Mouse (Mus musculus) kidney, embryonic 15.5 days (tissue): ENCODE data around the gene Gtpbp1. TPM values are rescaled to one million over a fixed set of nuclear protein-coding genes. Genes with fewer than 3 reads are reported as not detected.

ENCODE experiments used
- ATAC-seq: fragments of 200-750 bp; cut with Nextera tagmentation; replicated peaks from 2 replicates; pipeline ENCODE4 v1.8.0; 2017; ENCODE audit warnings: moderate TSS enrichment; ENCODE audit not compliant: low FRiP score
- H3K27ac ChIP-seq: fragments of 300-500 bp; sonication (generic); 2 replicates; pipeline ENCODE4 v1.5.1; 2015; ENCODE audit warnings: mild to moderate bottlenecking, inconsistent platforms
- H3K27me3 ChIP-seq: fragments of 300-500 bp; sonication (generic); 2 replicates; pipeline ENCODE4 v1.6.1; 2015; ENCODE audit warnings: inconsistent platforms
- H3K36me3 ChIP-seq: fragments of 300-500 bp; sonication (generic); 2 replicates; pipeline ENCODE4 v1.6.1; 2015; ENCODE audit warnings: inconsistent platforms
- H3K4me1 ChIP-seq: fragments of 300-500 bp; sonication (generic); 2 replicates; pipeline ENCODE4 v1.6.1; 2015; ENCODE audit warnings: inconsistent platforms
- H3K4me2 ChIP-seq: fragments of 300-500 bp; sonication (generic); 2 replicates; pipeline ENCODE4 v1.6.1; 2015; ENCODE audit warnings: moderate library complexity, mild to moderate bottlenecking, inconsistent platforms
- H3K4me3 ChIP-seq: fragments of 300-500 bp; sonication (generic); replicated peaks from 2 replicates; pipeline ENCODE4 v1.5.1; 2015; ENCODE audit warnings: mild to moderate bottlenecking, inconsistent platforms
- H3K9ac ChIP-seq: fragments of 300-500 bp; sonication (generic); 2 replicates; pipeline ENCODE4 v1.6.1; 2015; ENCODE audit warnings: mild to moderate bottlenecking, inconsistent platforms
- H3K9me3 ChIP-seq: fragments of 300-500 bp; sonication (generic); replicated peaks from 2 replicates; pipeline ENCODE4 v1.6.1; 2016; ENCODE audit warnings: inconsistent platforms
- WGBS: fragments of 180-500 bp; shearing (Covaris S2); methylation state at CpG from one replicate; pipeline ENCODE4 v1.1.7; 2015; ENCODE audit warnings: mixed read lengths; 5-methylcytosine and 5-hydroxymethylcytosine counted together
- polyA plus RNA-seq: library from polyadenylated mRNA; unstranded; fragments of >200 nt; fragmentation: Nextera tagmentation; extraction: Ambion mirVana; gene quantifications from 2 replicates; pipeline ENCODE4 v1.2.1, GENCODE M21; 2015

Gene Gtpbp1
- polyA plus RNA-seq, 1 experiment from 2014 or later = 36.5 TPM

DNA sequence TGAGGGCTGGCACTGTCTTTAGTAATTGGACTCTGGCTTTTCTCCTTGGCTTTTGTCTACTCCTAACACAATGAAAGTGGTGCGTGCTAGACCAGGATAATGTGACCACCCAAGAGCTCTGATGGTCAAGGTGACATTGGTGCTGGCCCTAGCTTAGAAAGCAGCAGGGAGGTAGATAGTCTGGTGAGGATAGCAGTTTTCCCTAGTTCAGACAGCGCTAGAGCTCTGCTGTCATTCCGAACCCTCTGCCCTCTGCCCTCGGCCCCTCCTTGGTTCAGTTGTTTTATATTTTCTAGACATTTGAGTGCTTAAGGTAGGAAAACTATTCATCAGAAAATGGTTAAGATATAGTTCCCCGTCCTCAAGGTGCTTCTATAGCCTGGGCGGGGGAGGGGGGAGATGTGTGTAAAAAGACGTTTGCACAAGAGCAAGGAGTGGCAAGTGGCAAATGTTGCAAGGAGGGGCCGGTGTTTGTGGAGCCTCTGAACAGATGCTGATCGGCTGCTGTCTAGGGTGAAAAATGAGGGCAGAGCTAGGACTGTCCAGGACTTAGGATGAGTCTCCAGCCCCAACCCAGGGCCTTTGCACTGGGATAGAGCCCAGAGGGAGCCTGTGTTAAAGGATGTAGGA is 7.0 kb downstream of the Gtpbp1 start:
- Histone ChIP-seq H3K4me2 (no peak overlapping the region), H3K4me1 (peaks cover 28% of the 10 kb centered on the region), H3K27ac (no peak overlapping the region), H3K9ac (no peak overlapping the region), H3K27me3 (no peaks in the 10 kb centered on the region), H3K4me3 (no peak overlapping the region), H3K36me3 (peaks cover 20% of the 10 kb centered on the region; the same call in 1 of the 2 replicates), H3K9me3 (no peaks in the 10 kb centered on the region)
- 0 out of 2 replicates have a peak, but pooled peaks have one; percentile 18 for ATAC-seq
- WGBS = 53% methylated on average over 9 of the region's 9 CpGs

DNA sequence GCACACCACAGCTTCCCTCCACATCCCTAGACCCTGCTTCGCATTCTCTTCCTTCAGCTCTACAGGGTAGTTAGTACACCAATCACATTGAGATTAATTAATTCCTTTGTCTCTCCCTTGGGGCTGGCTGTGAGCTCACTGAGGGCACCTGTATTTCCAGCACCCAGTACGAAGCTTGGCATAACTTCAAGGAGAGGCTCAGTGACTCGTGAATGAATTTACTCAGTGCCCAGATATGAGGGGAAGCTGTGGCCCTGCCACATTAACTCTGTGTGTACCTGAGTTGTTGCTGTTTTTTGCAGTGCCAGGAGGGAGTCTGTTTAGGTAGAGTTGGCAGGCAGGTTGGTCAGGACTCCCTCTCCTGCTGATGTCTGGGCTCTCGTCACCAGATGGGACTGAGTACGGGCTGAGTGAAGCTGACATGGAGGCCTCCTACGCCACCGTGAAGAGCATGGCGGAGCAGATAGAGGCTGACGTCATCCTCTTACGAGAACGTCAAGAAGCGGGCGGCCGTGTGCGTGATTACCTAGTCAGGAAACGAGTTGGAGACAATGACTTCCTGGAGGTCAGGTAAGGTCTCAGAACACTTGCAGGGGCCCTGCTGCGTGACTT is 16.1 kb downstream of the Gtpbp1 start:
- WGBS = 78% methylated on average over 17 of the region's 17 CpGs
- H3K27ac ChIP-seq = no peak overlapping the region
- H3K4me3 ChIP-seq = no peak overlapping the region
- H3K9ac ChIP-seq = no peak overlapping the region
- H3K27me3 ChIP-seq = no peaks in the 10 kb centered on the region
- H3K4me1 ChIP-seq = no peaks in the 10 kb centered on the region
- H3K4me2 ChIP-seq = no peak overlapping the region
- no peaks in the 10 kb centered on the region for H3K9me3 ChIP-seq
- H3K36me3 ChIP-seq = peaks cover 49% of the 10 kb centered on the region
- ATAC-seq = no peak

DNA sequence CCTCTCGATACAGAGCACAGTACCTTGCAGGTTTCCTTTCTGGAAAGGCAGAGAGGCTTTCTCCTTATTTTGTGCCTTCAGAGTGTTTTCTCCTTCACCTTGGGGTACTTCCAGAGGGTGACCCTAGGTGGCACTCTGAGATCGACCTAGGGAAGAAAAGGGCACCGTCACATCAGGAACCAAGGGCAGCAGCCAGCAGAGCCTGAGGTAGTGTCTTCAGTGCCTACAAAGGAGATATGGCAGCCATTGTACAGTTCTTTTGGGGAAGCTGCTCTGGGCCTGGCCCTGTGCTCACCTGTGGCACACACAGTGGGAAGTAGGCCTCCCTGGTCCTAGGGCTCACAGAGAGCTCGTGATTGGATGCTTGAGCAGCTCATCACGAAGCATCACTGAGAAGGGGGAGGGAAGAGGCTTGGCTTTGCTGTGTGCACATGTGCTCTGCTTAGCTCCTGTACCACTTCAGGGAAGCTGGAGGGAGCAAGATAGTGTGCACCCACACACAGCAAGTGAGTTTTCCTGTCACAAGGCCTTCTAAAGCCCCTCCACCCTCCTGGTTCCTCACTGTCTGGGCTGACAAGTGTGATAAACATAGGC is 17.7 kb downstream of the Gtpbp1 start:
- H3K27ac ChIP-seq = no peak overlapping the region
- H3K36me3 ChIP-seq = peaks cover 66% of the 10 kb centered on the region
- H3K4me1 ChIP-seq = no peaks in the 10 kb centered on the region
- H3K4me3 ChIP-seq = no peak overlapping the region
- ATAC-seq = no peak
- H3K4me2 ChIP-seq = no peak overlapping the region
- no peaks in the 10 kb centered on the region for H3K9me3 ChIP-seq
- no peak overlapping the region for H3K9ac ChIP-seq
- H3K27me3 ChIP-seq = no peaks in the 10 kb centered on the region
- WGBS = 93% methylated on average over 5 of the region's 5 CpGs

DNA sequence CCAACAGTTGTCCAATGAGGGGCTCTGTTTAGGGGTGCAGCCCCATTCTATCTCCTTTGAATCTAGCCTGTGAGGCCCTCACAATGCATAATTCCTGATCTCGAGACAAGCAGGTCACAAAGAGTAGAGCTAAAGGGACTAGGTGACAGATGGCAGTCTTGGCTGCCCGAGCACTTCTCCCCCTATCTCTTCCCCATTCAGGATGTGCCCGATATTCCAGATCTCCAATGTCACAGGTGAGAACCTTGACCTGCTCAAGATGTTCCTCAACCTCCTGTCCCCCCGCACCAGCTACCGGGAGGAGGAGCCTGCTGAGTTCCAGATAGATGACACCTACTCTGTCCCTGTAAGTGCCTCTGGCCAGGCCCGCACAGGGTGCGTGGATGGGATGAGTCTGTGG is 25.0 kb downstream of the Gtpbp1 start:
- Histone ChIP-seq H3K27me3 (no peaks in the 10 kb centered on the region), H3K27ac (no peak overlapping the region), H3K4me1 (no peaks in the 10 kb centered on the region), H3K9ac (no peak overlapping the region), H3K9me3 (no peaks in the 10 kb centered on the region), H3K4me2 (no peak overlapping the region), H3K4me3 (no peak overlapping the region), H3K36me3 (peaks cover 98% of the 10 kb centered on the region)
- 92% methylated on average over 7 of the region's 7 CpGs for WGBS
- ATAC-seq = no peak

DNA sequence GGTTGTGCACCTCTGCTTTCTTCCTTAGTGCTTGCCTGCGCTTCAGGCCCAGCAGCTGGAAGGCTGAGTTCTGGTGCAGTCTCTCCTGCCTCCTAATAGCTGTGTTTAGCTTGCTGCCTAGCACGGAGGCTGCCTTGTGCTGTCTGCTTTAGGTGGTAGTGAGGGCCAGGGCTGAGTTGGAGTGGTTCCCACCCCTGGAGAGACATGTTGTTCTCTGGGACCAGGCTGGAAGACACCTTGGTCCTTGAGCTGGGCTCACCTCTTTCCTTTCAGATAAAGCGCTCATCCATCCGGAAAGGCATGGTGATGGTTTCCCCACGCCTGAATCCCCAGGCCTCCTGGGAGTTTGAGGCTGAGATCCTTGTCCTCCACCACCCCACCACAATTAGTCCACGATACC is 26.1 kb downstream of the Gtpbp1 start:
- Histone ChIP-seq H3K9ac (no peak overlapping the region), H3K27ac (no peak overlapping the region), H3K4me2 (no peak overlapping the region), H3K27me3 (no peaks in the 10 kb centered on the region), H3K4me3 (no peak overlapping the region), H3K9me3 (no peaks in the 10 kb centered on the region), H3K36me3 (peaks cover 96% of the 10 kb centered on the region), H3K4me1 (no peaks in the 10 kb centered on the region)
- 89% methylated on average over 6 of the region's 6 CpGs for WGBS
- ATAC-seq = no peak

DNA sequence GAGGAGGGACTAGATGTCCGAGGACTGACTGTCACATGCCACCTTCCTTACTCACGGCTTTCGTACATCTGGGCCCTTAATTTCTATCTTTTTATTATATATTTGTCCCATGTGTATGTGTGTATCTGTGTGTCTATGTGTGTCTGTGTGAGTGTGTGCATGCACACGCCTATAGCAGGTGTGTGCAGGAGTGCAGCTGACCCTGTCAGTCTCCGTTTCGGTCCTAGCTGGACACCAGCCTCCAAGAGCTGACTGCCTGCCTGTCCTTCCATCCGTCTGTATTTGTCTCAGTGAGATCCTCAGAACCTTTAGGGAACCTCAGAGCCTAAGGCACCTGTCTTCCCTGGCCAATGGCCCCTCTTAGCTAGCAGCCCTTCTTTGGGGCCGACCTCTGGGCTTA is 29.6 kb downstream of the Gtpbp1 start:
- Histone ChIP-seq H3K36me3 (peaks cover 71% of the 10 kb centered on the region), H3K9me3 (no peaks in the 10 kb centered on the region), H3K4me1 (no peaks in the 10 kb centered on the region), H3K4me3 (no peak overlapping the region), H3K27me3 (no peaks in the 10 kb centered on the region), H3K4me2 (no peak overlapping the region), H3K27ac (no peak overlapping the region), H3K9ac (no peak overlapping the region)
- ATAC-seq = no peak
- 87% methylated on average over 8 of the region's 8 CpGs for WGBS

DNA sequence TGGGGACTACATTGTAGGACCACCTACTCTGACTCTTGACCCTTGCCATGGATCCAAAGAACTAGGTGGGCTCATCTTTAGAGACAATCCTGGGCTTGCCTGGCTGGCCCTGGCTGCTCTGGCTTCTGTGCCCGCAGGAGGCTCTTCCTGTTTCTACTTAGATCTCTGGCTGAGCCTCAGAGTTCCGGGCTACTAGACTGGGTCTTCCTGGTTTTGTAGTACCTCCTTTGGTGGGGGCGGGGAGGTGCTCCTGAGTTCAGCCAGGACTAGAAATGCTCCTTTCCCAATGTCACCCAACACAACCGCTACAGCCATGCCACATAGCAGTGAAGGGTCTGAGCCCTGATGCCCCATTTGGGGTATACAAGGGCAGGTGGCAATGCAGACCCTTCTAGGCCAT is 30.2 kb downstream of the Gtpbp1 start:
- Histone ChIP-seq H3K9ac (no peak overlapping the region), H3K27ac (no peak overlapping the region), H3K36me3 (peaks cover 71% of the 10 kb centered on the region), H3K27me3 (no peaks in the 10 kb centered on the region), H3K4me1 (no peaks in the 10 kb centered on the region), H3K4me2 (no peak overlapping the region), H3K9me3 (no peaks in the 10 kb centered on the region), H3K4me3 (no peak overlapping the region)
- WGBS = 89% methylated on average over 4 of the region's 4 CpGs
- no peak for ATAC-seq

DNA sequence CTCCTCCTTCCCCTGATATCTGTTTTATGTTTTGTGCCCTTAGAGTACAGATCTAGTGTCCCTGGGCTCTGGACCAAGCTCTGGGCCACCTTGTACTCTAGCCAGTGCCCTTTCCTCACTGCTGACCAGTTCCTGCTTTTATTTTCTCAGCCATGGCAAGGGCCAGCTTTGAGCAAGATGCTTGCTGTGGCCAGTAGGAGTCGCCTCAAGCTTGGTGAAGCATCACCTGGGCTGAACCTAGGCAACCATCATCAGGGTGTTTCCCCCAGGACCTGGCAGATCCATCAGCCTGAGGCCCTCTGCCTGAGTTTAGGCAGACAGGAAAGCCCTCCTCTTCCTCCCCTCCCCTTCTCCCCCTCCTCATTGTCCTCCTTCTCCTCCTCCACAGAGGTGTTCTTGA is 32.8 kb downstream of the Gtpbp1 start:
- Histone ChIP-seq H3K9me3 (no peaks in the 10 kb centered on the region), H3K36me3 (peaks cover 71% of the 10 kb centered on the region), H3K27ac (no peak overlapping the region), H3K9ac (no peak overlapping the region), H3K4me3 (no peak overlapping the region), H3K4me2 (no peak overlapping the region), H3K27me3 (no peaks in the 10 kb centered on the region), H3K4me1 (no peaks in the 10 kb centered on the region)
- no peak for ATAC-seq
- 6% methylated on average over 1 of the region's 1 CpGs for WGBS

DNA sequence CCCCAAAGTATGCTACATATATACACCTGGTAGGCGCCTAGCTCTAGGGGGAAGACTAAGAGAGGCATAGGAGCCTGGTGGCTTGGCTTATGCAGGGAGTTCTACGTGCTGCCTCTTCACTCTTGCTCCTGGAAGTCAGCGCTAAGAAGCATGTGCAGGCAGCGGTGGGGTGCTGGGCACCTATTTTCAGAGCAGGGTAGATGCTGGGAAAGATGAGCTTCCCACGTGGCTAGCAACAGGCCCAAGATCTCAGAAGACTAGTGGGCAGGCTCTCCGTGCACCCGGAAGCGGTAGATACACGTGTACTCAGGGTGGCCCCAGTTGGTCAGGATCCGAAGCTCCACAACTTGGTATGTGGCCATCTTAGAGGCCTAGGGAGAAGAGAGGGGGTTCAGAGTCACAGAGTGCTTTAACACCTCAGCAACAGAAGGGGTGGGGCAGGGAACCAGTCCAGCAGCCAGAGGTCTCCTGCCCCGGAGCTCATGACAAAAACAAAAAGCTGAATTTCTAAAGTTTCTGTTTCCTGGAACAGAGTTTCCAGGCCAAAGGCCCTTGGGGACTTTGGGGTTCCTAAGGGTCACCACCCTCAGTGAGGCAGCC is 34.6 kb downstream of the Gtpbp1 start:
- H3K4me2 ChIP-seq = no peak overlapping the region
- H3K27ac ChIP-seq = no peak overlapping the region
- WGBS = 85% methylated on average over 11 of the region's 11 CpGs
- H3K36me3 ChIP-seq = peaks cover 70% of the 10 kb centered on the region
- H3K9me3 ChIP-seq = no peaks in the 10 kb centered on the region
- no peaks in the 10 kb centered on the region for H3K27me3 ChIP-seq
- no peak overlapping the region for H3K9ac ChIP-seq
- ATAC-seq = no peak
- no peaks in the 10 kb centered on the region for H3K4me1 ChIP-seq
- H3K4me3 ChIP-seq = no peak overlapping the region

DNA sequence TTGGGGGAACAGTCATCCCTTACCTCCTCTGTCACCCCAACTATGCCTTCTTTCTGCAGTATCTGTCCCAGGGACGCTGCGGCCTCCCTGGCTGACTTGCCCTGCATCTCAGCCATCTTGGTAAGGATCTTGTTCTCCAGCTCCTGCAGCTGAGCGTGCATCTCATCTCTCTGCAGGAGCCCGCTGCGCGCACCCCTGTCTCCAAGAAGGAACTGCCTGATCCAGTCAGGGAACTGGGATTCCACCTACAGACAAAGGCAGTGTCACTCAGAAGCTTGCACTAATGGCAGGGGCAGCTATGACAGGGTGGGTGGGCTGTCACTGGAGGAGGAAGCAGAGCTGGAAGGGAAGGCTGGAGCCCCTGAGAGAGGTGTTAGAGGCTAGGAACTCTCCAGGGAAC is 37.2 kb downstream of the Gtpbp1 start:
- WGBS = 94% methylated on average over 6 of the region's 6 CpGs
- H3K27me3 ChIP-seq = no peaks in the 10 kb centered on the region
- no peaks in the 10 kb centered on the region for H3K9me3 ChIP-seq
- H3K4me1 ChIP-seq = no peaks in the 10 kb centered on the region
- H3K4me3 ChIP-seq = no peak overlapping the region
- no peak overlapping the region for H3K9ac ChIP-seq
- H3K4me2 ChIP-seq = no peak overlapping the region
- H3K27ac ChIP-seq = no peak overlapping the region
- peaks cover 78% of the 10 kb centered on the region for H3K36me3 ChIP-seq
- ATAC-seq = no peak

DNA sequence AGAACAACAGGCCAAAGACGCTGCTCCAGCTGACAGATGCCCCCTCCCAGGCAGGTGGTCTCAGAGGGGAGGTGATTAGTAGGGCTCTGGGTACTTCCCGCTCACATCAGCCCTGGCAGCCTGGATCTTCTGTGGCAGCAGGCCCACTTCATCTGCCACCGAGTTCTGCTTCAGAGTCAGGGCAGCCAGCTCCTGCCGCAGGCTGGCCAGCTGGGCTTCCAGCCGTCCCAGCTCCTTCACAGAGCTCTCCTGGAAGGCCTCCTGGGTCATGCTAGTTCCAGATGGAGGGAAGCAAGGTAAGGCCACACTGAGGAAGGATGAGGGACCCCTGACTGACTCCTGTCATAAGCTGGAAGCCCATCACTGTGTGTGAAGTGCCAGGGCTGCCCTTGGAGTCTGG is 37.7 kb downstream of the Gtpbp1 start:
- H3K9ac ChIP-seq = no peak overlapping the region
- H3K36me3 ChIP-seq = peaks cover 83% of the 10 kb centered on the region
- no peak overlapping the region for H3K27ac ChIP-seq
- no peak overlapping the region for H3K4me3 ChIP-seq
- no peak overlapping the region for H3K4me2 ChIP-seq
- no peak for ATAC-seq
- 79% methylated on average over 5 of the region's 5 CpGs for WGBS
- H3K4me1 ChIP-seq = no peaks in the 10 kb centered on the region
- no peaks in the 10 kb centered on the region for H3K9me3 ChIP-seq
- H3K27me3 ChIP-seq = no peaks in the 10 kb centered on the region

DNA sequence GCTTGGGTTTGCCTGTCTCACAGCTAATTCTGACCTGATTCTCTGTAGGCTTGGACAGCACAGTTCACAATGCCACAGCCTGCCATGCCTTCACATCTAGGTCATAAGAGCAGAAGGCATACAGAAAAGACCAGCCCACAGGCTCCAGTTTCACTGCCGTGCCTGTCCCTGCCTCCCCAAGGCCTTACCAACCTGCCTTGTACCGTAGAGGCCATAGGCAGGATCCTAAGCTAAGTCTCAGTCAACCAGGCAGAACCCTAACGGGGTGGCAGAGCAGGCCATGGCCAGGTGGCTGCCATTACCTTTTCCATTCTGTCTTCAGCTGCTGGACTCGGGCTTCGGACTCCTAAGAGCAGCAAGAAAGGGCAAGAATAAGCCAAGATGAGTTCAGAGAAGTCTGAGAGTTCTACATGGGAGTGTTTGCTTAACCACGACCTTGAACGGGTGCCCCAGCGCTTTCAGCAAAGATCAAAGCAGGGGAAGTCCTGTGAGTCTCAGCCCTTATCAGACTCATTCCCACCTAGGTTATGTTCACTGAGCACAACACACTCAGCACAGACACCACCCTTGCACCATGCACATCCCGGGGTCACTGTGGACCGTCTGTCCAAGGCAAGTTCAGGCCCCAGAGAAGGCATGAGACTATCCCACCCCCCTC is 38.2 kb downstream of the Gtpbp1 start:
- Histone ChIP-seq H3K4me3 (no peak overlapping the region), H3K4me1 (no peaks in the 10 kb centered on the region), H3K36me3 (peaks cover 89% of the 10 kb centered on the region), H3K9me3 (no peaks in the 10 kb centered on the region), H3K9ac (no peak overlapping the region), H3K27me3 (no peaks in the 10 kb centered on the region), H3K4me2 (no peak overlapping the region), H3K27ac (no peak overlapping the region)
- WGBS = 67% methylated on average over 10 of the region's 10 CpGs
- ATAC-seq = no peak
